Mouse (Mus musculus) hindbrain, embryonic 10.5 days (tissue): ENCODE data around the gene Cyp2d9. TPM values are rescaled to one million over a fixed set of nuclear protein-coding genes. Genes with fewer than 3 reads are reported as not detected.
A peak's percentile ranks its signal among the peaks of the same experiment; 100 is the strongest.
"Not testable (repeated sequence)": the region's sequence is repeated elsewhere in the genome, so short reads cannot be mapped to it uniquely, and the experiment has no call there.

ENCODE experiments used
- DNase-seq: peaks from one replicate; pipeline ENCODE4 v3.0.0-alpha.2; 2017; ENCODE audit warnings: low spot score
- H3K27ac ChIP-seq: fragments of 300-500 bp; sonication (generic); 2 replicates; pipeline ENCODE4 v1.5.1; 2016; ENCODE audit warnings: mild to moderate bottlenecking, moderate library complexity
- H3K27me3 ChIP-seq: fragments of 300-500 bp; sonication (generic); 2 replicates; pipeline ENCODE4 v1.6.1; 2016; ENCODE audit warnings: mild to moderate bottlenecking; ENCODE audit not compliant: poor library complexity, insufficient read depth, severe bottlenecking
- H3K36me3 ChIP-seq: fragments of 300-500 bp; sonication (generic); 2 replicates; pipeline ENCODE4 v1.6.1; 2016; ENCODE audit warnings: mild to moderate bottlenecking, moderate library complexity
- H3K4me1 ChIP-seq: fragments of 300-500 bp; sonication (generic); replicated peaks from 2 replicates; pipeline ENCODE4 v1.6.1; 2016; ENCODE audit warnings: mild to moderate bottlenecking
- H3K4me3 ChIP-seq: fragments of 300-500 bp; sonication (generic); 2 replicates; pipeline ENCODE4 v1.5.1; 2016; ENCODE audit warnings: mild to moderate bottlenecking, moderate library complexity
- H3K9me3 ChIP-seq: fragments of 300-500 bp; sonication (generic); 2 replicates; pipeline ENCODE4 v1.6.1; 2016; ENCODE audit warnings: mild to moderate bottlenecking, moderate library complexity
- WGBS: fragments of 180-500 bp; shearing (Covaris S2); methylation state at CpG from one replicate; pipeline ENCODE4 v1.1.7; 2016; 5-methylcytosine and 5-hydroxymethylcytosine counted together
- polyA plus RNA-seq: library from polyadenylated mRNA; unstranded; fragments of >200 nt; fragmentation: Nextera tagmentation; extraction: Ambion mirVana; gene quantifications from 2 replicates; pipeline ENCODE4 v1.2.1, GENCODE M21; 2016

The Cyp2d9 gene
- not detected in 2 replicates for polyA plus RNA-seq

GRCm38 (mm10) chr15:82433137-82433536 lies at the start of gene Cyp2d9:
Cyp2d9 (plus strand) TSS chr15:82433437.
- H3K9me3 ChIP-seq = peaks cover 51% of the 10 kb centered on the region
- no peak for DNase-seq
- no peaks in the 10 kb centered on the region for H3K36me3 ChIP-seq
- 0 out of 2 replicates have a peak, but pooled peaks cover 2% of the 10 kb centered on the region for H3K4me1 ChIP-seq
- H3K27ac ChIP-seq = no peak within 1 kb of the TSS
- H3K4me3 ChIP-seq = no peak within 1 kb of the TSS
- H3K27me3 ChIP-seq = no peaks in the 10 kb centered on the region

DNA sequence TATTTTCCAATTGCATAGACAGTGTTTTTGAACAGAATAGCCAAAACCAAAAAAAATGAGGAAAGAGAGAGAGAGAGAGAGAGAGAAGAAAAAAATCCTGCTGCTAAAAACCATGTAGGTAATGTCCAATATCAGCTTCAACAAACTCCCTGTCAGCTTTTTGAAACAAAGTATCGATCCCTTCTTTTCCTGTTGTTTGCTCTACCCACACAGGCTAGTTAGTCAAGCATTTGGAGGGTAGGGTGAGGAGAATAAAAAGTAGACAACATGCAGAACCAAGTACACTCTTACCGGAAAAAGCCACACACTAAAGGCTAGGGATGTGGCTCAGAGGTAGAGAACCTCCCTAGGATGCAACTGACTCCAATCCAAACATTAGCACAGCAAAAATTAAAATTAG lies 47.5 kb upstream of the Cyp2d9 start:
- no peaks in the 10 kb centered on the region for H3K36me3 ChIP-seq
- H3K9me3 ChIP-seq = no peaks in the 10 kb centered on the region
- peaks cover 5% of the 10 kb centered on the region for H3K4me1 ChIP-seq
- H3K27me3 ChIP-seq = no peaks in the 10 kb centered on the region
- 93% methylated on average over 2 of the region's 2 CpGs for WGBS
- no peak for DNase-seq
- no peak overlapping the region for H3K4me3 ChIP-seq
- H3K27ac ChIP-seq = no peak overlapping the region

GRCm38 (mm10) chr15:82389916-82390315 lies 43.3 kb upstream of the Cyp2d9 start:
- H3K36me3 ChIP-seq, H3K4me3 ChIP-seq, DNase-seq, H3K9me3 ChIP-seq, H3K4me1 ChIP-seq, H3K27ac ChIP-seq, H3K27me3 ChIP-seq: not testable (repeated sequence)
- WGBS = 91% methylated on average over 10 of the region's 10 CpGs

GRCm38 (mm10) chr15:82393922-82394321 lies 39.3 kb upstream of the Cyp2d9 start, which contains the start of gene Cyp2d11:
Cyp2d11 (minus strand) TSS chr15:82394022.
- not testable (repeated sequence) for H3K9me3 ChIP-seq, H3K27ac ChIP-seq, H3K27me3 ChIP-seq, DNase-seq, H3K36me3 ChIP-seq, H3K4me3 ChIP-seq, H3K4me1 ChIP-seq
- WGBS = 88% methylated on average over 2 of the region's 2 CpGs

DNA sequence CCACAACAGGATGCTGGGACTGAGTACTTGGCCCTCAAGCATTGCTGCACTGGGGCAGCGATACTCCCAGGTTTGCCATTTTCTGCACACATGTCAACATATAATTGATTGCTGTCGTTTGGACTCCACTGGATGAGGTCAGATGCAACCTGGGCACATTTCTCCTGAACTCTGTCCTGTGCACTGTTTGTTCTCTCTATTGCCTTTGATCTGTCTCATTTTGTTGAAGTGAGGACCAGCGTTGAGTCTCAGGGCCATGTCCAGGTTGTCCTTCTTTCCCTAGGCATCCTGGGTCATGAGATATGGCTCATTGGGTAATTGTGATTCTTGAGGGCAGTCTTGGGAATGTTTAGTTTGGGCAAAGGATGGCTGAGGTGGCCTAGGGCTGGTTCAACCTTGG lies 37.3 kb upstream of the Cyp2d9 start:
- H3K36me3 ChIP-seq, H3K27ac ChIP-seq, H3K9me3 ChIP-seq, DNase-seq, H3K27me3 ChIP-seq, H3K4me3 ChIP-seq, H3K4me1 ChIP-seq: not testable (repeated sequence)
- 93% methylated on average over 3 of the region's 3 CpGs for WGBS

- H3K9me3 ChIP-seq = no peaks in the 10 kb centered on the region
- no peak overlapping the region for H3K4me3 ChIP-seq
- DNase-seq = no peak
- H3K27ac ChIP-seq = no peak overlapping the region
- no peaks in the 10 kb centered on the region for H3K36me3 ChIP-seq
- no peaks in the 10 kb centered on the region for H3K27me3 ChIP-seq
- WGBS = 47% methylated on average over 2 of the region's 2 CpGs
- H3K4me1 ChIP-seq = 0 out of 2 replicates have a peak, but pooled peaks cover 2% of the 10 kb centered on the region
These were observed 31.7 kb upstream of the Cyp2d9 start for GRCm38 (mm10) chr15:82401516-82401915.

DNA sequence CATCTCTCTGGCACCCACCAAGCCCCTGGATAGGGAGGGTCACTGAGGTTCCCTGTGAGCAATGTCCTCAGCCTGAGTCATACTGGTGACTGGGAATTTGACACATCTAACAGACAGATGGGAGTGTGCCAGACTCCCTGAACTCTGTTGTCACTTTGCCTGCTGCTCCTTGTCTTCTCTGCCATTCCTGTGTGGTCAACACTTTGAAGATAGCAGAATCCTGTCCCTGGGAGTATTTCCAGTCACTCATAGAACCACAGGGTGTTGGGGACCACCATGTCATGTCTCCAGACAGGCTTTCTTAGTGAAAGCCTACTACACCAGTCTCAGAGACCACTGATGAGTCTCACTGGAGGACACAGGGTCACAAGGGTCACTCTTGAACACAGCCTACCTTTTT lies 31.1 kb upstream of the Cyp2d9 start:
- H3K4me3 ChIP-seq = no peak overlapping the region
- no peaks in the 10 kb centered on the region for H3K36me3 ChIP-seq
- no peaks in the 10 kb centered on the region for H3K9me3 ChIP-seq
- no peak for DNase-seq
- no peak overlapping the region for H3K27ac ChIP-seq
- no peaks in the 10 kb centered on the region for H3K27me3 ChIP-seq
- 0 out of 2 replicates have a peak, but pooled peaks cover 2% of the 10 kb centered on the region for H3K4me1 ChIP-seq

GRCm38 (mm10) chr15:82402741-82403140 lies 30.5 kb upstream of the Cyp2d9 start:
- 88% methylated on average over 6 of the region's 6 CpGs for WGBS
- H3K27ac ChIP-seq = no peak overlapping the region
- no peak overlapping the region for H3K4me3 ChIP-seq

GRCm38 (mm10) chr15:82403606-82404005 lies 29.6 kb upstream of the Cyp2d9 start:
- H3K27ac ChIP-seq = no peak overlapping the region
- H3K27me3 ChIP-seq = no peaks in the 10 kb centered on the region
- no peaks in the 10 kb centered on the region for H3K36me3 ChIP-seq
- no peak overlapping the region for H3K4me3 ChIP-seq
- no peak for DNase-seq
- 0 out of 2 replicates have a peak, but pooled peaks cover 2% of the 10 kb centered on the region for H3K4me1 ChIP-seq
- WGBS = 93% methylated on average over 9 of the region's 9 CpGs
- no peaks in the 10 kb centered on the region for H3K9me3 ChIP-seq

More at GRCm38 (mm10) chr15:82402741-82403140, 30.5 kb upstream of the Cyp2d9 start:
- Histone ChIP-seq H3K36me3 (no peaks in the 10 kb centered on the region), H3K27me3 (no peaks in the 10 kb centered on the region), H3K4me1 (0 out of 2 replicates have a peak, but pooled peaks cover 2% of the 10 kb centered on the region), H3K9me3 (no peaks in the 10 kb centered on the region)
- DNase-seq = no peak

DNA sequence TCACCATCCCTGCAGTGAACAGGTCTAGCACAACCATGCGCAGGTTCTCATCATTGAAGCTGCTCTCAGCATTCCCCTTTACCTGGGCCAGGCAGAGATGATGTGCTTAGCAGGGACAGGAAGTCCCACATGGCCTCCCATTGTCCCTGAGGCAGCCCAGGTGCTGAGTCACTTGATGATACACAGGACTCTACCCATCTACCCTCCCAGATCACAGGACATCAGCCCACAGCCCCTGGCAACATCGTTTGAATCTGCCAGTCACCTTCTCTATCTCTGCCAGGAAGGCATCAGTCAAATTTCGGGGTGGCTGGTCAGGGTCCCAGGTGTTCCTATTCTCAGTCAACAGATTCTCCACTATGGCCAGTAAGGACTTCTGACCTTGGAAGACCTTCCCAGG lies 29.1 kb upstream of the Cyp2d9 start:
- no peak for DNase-seq
- WGBS = 86% methylated on average over 3 of the region's 3 CpGs
- H3K27me3 ChIP-seq = no peaks in the 10 kb centered on the region

DNA sequence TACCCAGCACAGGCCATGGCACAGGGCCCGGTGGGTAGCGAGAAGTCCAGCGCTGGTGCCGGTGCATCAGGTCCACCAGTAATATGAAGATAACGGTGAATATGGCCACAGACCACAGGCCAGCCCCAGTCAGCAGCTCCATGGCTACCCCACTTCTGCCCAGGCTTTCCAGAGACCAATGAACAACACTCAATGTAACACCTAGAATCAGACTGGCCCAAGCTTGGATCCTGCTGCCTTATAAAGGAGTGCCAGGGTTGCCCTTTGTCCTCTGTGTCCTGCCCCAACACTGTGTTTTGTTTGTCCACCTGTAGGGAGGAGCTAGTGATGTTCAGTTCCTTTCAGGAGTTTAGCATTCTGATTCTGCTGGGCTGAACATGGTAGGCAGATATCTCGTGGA lies 26.3 kb upstream of the Cyp2d9 start, which contains the start of gene Cyp2d10:
Gene Cyp2d10 (minus strand): TSS at position 215 of the 400 bp plus-strand sequence.
- DNase-seq = no peak
- Histone ChIP-seq H3K36me3 (no peaks in the 10 kb centered on the region), H3K27ac (no peak within 1 kb of the TSS), H3K27me3 (no peaks in the 10 kb centered on the region), H3K9me3 (no peaks in the 10 kb centered on the region), H3K4me1 (no peaks in the 10 kb centered on the region), H3K4me3 (no peak within 1 kb of the TSS)
- WGBS = 94% methylated on average over 6 of the region's 6 CpGs

More for the DNA sequence above, 29.1 kb upstream of the Cyp2d9 start:
- no peak overlapping the region for H3K27ac ChIP-seq
- H3K36me3 ChIP-seq = no peaks in the 10 kb centered on the region
- no peaks in the 10 kb centered on the region for H3K9me3 ChIP-seq
- 0 out of 2 replicates have a peak, but pooled peaks cover 2% of the 10 kb centered on the region for H3K4me1 ChIP-seq
- H3K4me3 ChIP-seq = no peak overlapping the region

DNA sequence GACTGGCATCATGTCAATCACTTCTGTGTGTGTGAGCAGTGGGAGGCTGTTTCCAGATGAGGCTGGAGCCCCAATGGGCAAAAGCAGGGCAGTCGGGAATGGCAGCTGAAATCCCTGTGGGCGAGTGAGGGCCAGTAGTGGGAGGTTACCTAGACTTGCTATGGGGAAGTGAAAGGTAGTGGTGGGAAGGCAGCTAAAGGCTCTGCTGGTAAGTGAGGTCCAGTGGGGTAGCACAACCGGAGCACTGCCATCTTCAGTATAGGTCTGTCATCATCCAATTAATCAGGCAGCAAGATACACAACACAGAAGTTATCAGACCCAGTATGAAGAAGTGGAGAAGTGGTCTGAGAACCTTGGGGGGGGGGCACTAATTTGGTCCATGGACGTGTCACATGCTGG lies 25.7 kb upstream of the Cyp2d9 start:
- Histone ChIP-seq H3K27me3 (no peaks in the 10 kb centered on the region), H3K9me3 (no peaks in the 10 kb centered on the region), H3K27ac (no peak overlapping the region), H3K4me1 (no peaks in the 10 kb centered on the region), H3K4me3 (no peak overlapping the region), H3K36me3 (no peaks in the 10 kb centered on the region)
- 83% methylated on average over 4 of the region's 4 CpGs for WGBS
- no peak for DNase-seq

GRCm38 (mm10) chr15:82416797-82417789 lies 16.1 kb upstream of the Cyp2d9 start:
- Histone ChIP-seq H3K4me1 (peaks cover 10% of the 10 kb centered on the region), H3K36me3 (no peaks in the 10 kb centered on the region), H3K4me3 (peak overlapping the region; percentile 24), H3K9me3 (no peaks in the 10 kb centered on the region), H3K27ac (peak overlapping the region; percentile 60), H3K27me3 (no peaks in the 10 kb centered on the region)
- WGBS = 20% methylated on average over 16 of the region's 16 CpGs
- DNase-seq = peak; percentile 78
